Mouse (Mus musculus) embryonic facial prominence, embryonic 13.5 days (tissue): Measurements from ENCODE around the gene Ldah. TPM values are rescaled to one million over a fixed set of nuclear protein-coding genes. Genes with fewer than 3 reads are reported as not detected.
"Not testable (repeated sequence)": the region's sequence is repeated elsewhere in the genome, so short reads cannot be mapped to it uniquely, and the experiment has no call there.

Experiments used
- ATAC-seq: fragments of 200-750 bp; cut with Nextera tagmentation; 2 replicates; pipeline ENCODE4 v1.8.0; 2017; ENCODE audit warnings: low read depth; ENCODE audit not compliant: insufficient number of reproducible peaks, insufficient read depth, low FRiP score, low TSS enrichment
- H3K27ac ChIP-seq: fragments of 300-500 bp; sonication (generic); 2 replicates; pipeline ENCODE4 v1.5.1; 2015; ENCODE audit warnings: moderate library complexity, mild to moderate bottlenecking, inconsistent platforms
- H3K27me3 ChIP-seq: fragments of 300-500 bp; sonication (generic); 2 replicates; pipeline ENCODE4 v1.6.1; 2015; ENCODE audit warnings: mild to moderate bottlenecking, inconsistent platforms
- H3K36me3 ChIP-seq: fragments of 300-500 bp; sonication (generic); 2 replicates; pipeline ENCODE4 v1.6.1; 2015; ENCODE audit warnings: mild to moderate bottlenecking, inconsistent platforms
- H3K4me1 ChIP-seq: fragments of 300-500 bp; sonication (generic); 2 replicates; pipeline ENCODE4 v1.6.1; 2015; ENCODE audit warnings: inconsistent platforms
- H3K4me2 ChIP-seq: fragments of 300-500 bp; sonication (generic); 2 replicates; pipeline ENCODE4 v1.6.1; 2015; ENCODE audit warnings: moderate library complexity, mild to moderate bottlenecking, inconsistent platforms
- H3K4me3 ChIP-seq: fragments of 300-500 bp; sonication (generic); 2 replicates; pipeline ENCODE4 v1.5.1; 2015; ENCODE audit warnings: mild to moderate bottlenecking, inconsistent platforms
- H3K9ac ChIP-seq: fragments of 300-500 bp; sonication (generic); 2 replicates; pipeline ENCODE4 v1.6.1; 2015; ENCODE audit warnings: mild to moderate bottlenecking, inconsistent platforms
- H3K9me3 ChIP-seq: fragments of 300-500 bp; sonication (generic); 2 replicates; pipeline ENCODE4 v1.6.1; 2016; ENCODE audit warnings: inconsistent platforms
- WGBS: fragments of 180-500 bp; shearing (Covaris S2); methylation state at CpG from one replicate; pipeline ENCODE4 v1.1.7; 2015; ENCODE audit warnings: mixed read lengths; 5-methylcytosine and 5-hydroxymethylcytosine counted together
- polyA plus RNA-seq: library from polyadenylated mRNA; unstranded; fragments of >200 nt; fragmentation: Nextera tagmentation; extraction: Ambion mirVana; gene quantifications from 2 replicates; pipeline ENCODE4 v1.2.1, GENCODE M21; 2015

Ldah gene
- polyA plus RNA-seq, result 65.0 TPM in 2 replicates

DNA sequence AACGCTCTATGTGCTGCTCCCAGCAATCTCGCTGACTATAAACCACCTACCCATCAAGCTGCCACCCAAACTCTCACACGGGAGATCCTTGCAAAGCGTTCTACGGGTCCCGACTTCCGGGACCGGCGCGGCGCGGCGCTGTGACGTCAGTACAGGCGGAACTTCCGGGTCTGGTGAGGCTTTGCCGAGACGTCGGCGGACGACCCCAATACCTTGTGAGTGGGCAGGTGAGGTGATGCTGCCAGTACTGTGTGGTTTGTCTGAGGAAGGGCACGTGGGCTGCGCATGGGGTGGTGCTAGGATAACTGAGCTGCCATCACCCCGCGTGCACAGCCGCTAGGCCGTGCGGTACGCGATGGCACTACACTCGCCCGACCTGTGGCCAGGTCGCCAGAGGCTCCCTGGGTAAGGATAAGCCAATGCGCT, at the start of gene Ldah:
Gene Ldah (plus strand): TSS at position 130 of the 426 bp plus-strand sequence.
- under 1% methylated on average over 34 of the region's 34 CpGs for WGBS
- ATAC-seq, result peak; percentile 87
- H3K9me3 ChIP-seq, result peaks cover 3% of the 10 kb centered on the region; the same call in 1 of the 2 replicates

DNA sequence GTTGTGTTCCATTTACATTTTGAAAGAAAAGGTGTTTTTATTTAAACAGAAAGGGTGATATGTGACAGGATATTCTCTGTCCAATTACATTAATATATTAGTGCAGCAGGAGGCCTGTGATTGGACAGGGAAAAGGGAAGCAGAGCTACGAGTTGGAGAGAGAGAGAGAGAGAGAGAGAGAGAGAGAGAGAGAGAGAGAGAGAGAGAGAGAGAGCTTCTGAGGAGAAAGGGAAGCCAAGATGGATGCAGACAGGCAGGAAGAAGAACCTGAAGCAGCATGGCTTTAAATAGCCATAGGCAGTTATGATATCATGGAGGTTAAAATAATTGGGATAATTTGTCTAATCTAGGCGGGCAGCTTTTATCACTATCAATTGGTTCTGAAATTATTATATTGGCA, 40.2 kb upstream of the Ldah start:
- WGBS, result 62% methylated on average over 2 of the region's 2 CpGs

More for the DNA sequence above, at the start of gene Ldah:
- H3K27ac ChIP-seq, result no peak within 1 kb of the TSS; the same call in 1 of the 2 replicates
- peak within 1 kb of the TSS; percentile 69 for H3K4me2 ChIP-seq
- H3K4me3 ChIP-seq, result peak within 1 kb of the TSS; percentile 82
- H3K4me1 ChIP-seq, result peaks cover 6% of the 10 kb centered on the region; the same call in 1 of the 2 replicates
- H3K9ac ChIP-seq, result peak within 1 kb of the TSS; percentile 86
- H3K27me3 ChIP-seq, result no peaks in the 10 kb centered on the region
- no peaks in the 10 kb centered on the region for H3K36me3 ChIP-seq

DNA sequence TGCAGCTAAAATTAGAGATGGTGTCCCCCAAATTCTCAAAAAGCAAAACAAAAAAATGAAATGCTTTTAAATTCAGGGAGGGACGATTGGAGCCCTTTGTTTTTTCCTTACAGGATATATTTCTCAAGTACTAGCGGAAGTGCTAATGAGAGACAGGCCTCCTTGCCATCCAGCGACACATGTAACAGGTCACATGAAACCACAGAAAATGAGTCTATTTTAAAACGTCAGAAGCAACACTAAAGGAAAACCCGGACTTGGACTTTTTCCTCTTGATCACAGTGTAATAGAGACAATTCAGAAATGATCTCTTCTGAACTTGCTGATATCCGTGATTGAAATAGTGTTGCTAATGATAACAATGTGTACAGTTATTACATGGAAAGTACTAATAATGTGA, 27.0 kb upstream of the Ldah start:
- WGBS, result 17% methylated on average over 6 of the region's 6 CpGs
- Histone ChIP-seq H3K9ac (no peak overlapping the region), H3K4me2 (no peak overlapping the region), H3K9me3 (no peaks in the 10 kb centered on the region), H3K4me3 (no peak overlapping the region), H3K27ac (no peak overlapping the region), H3K4me1 (no peaks in the 10 kb centered on the region), H3K27me3 (no peaks in the 10 kb centered on the region), H3K36me3 (no peaks in the 10 kb centered on the region)
- ATAC-seq, result no peak

More for the DNA sequence above, 40.2 kb upstream of the Ldah start:
- Histone ChIP-seq H3K4me2 (no peak overlapping the region), H3K9me3 (no peaks in the 10 kb centered on the region), H3K9ac (no peak overlapping the region), H3K36me3 (no peaks in the 10 kb centered on the region), H3K27ac (no peak overlapping the region), H3K4me3 (no peak overlapping the region), H3K27me3 (no peaks in the 10 kb centered on the region), H3K4me1 (no peaks in the 10 kb centered on the region)
- no peak for ATAC-seq

DNA sequence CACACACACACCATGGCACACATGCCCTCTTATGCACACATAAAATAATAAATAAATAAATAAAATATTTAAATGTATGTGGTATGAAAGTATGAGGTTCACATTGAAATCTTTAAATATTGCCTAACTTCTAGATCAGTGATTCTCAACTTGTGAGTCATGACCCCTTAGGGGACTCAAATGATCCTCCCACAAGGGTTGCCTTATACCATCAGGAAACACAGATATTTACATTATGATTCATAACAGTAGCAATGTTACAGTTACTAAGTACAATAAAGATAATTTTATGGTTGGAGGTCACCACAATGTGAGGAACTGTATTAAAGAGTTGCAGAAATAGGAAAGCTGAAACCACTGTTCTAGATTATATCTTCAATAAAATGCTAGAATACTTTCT, 26.2 kb upstream of the Ldah start:
- H3K36me3 ChIP-seq, result no peaks in the 10 kb centered on the region
- H3K9me3 ChIP-seq, result no peaks in the 10 kb centered on the region
- no peak overlapping the region for H3K4me3 ChIP-seq
- no peaks in the 10 kb centered on the region for H3K4me1 ChIP-seq
- no peaks in the 10 kb centered on the region for H3K27me3 ChIP-seq
- H3K9ac ChIP-seq, result no peak overlapping the region
- no peak for ATAC-seq
- no peak overlapping the region for H3K4me2 ChIP-seq
- no peak overlapping the region for H3K27ac ChIP-seq

DNA sequence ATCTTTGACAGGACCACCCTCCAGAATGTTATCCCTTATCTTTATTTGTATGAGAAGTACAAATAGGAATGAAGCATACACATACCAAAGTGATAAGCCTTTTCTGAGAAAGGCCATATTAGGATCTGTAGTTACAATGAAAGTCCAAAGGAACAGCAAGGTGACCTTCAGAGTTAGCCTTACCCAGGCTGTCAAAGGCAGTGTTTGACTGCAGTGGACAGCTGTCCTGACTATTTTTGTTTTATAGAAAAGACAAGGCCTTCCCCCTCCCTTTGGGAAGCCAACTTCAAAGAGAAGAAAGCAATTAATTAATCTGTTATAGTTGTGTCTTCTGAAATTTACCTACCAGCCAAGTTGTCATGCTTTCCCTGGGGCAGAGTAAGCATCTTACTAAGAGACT, 23.4 kb upstream of the Ldah start:
- ATAC-seq, result no peak
- Histone ChIP-seq H3K27ac (no peak overlapping the region), H3K9ac (no peak overlapping the region), H3K4me1 (no peaks in the 10 kb centered on the region), H3K36me3 (no peaks in the 10 kb centered on the region), H3K4me3 (no peak overlapping the region), H3K27me3 (no peaks in the 10 kb centered on the region), H3K4me2 (no peak overlapping the region), H3K9me3 (no peaks in the 10 kb centered on the region)

DNA sequence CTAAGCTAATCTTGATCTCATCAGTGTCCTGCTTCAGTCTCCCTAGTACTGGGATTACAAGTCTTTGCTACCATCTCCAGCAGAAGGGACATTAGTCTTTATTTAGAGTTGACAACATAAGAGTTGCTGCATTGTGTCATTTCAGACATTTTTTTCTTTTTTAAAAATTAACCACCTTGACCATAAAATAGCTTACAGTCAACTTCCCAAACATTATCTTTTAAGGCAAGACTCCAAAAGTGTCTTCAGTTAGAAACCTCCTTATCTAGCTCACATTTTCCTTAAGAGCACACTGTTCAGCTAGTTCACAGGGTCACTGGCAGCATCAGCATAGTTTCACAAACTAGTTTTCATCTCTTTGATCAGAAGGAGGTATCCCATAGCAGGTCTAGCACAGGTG, 19.7 kb upstream of the Ldah start:
- Histone ChIP-seq H3K9me3 (no peaks in the 10 kb centered on the region), H3K4me3 (no peak overlapping the region), H3K4me2 (no peak overlapping the region), H3K27ac (no peak overlapping the region), H3K9ac (no peak overlapping the region), H3K4me1 (no peaks in the 10 kb centered on the region), H3K36me3 (no peaks in the 10 kb centered on the region), H3K27me3 (no peaks in the 10 kb centered on the region)
- ATAC-seq, result no peak

DNA sequence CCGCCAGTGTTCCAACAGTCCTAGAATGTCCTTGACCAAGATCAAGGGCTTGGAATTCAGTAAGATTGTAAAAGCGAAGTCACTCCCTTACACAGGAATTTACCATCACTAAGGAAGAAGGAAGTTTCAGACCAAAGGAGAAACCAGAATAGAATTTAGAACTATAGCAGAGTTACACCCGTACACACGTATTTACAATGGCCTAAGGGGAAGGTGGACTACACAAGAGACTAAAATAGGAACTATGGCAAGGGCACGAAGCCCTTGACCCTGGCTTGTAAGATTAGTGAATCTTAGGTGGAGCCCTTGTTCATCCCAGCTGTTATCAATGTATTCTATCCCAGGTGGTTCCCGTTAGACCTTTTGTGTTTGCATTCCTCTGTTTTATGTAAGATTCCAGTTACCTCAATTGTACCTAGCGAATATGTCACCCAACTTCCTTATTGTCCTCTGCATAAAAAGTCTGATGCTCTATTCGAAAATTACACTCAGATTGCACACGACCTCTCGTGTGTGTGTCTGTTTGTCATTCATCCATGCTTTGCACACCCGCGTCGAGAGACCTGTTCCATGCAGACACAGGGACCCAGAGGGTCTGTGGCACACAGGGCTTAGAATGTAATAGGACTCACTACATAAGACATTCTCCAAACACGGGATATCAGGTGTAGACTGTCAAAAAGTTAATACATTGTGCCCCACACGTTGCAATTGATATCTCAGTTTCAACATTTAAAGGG, 18.9 kb upstream of the Ldah start:
- H3K4me1 ChIP-seq, H3K4me2 ChIP-seq, H3K27ac ChIP-seq, H3K27me3 ChIP-seq, ATAC-seq, H3K9me3 ChIP-seq, H3K4me3 ChIP-seq, H3K36me3 ChIP-seq, H3K9ac ChIP-seq: not testable (repeated sequence)
- WGBS, result 82% methylated on average over 15 of the region's 15 CpGs

DNA sequence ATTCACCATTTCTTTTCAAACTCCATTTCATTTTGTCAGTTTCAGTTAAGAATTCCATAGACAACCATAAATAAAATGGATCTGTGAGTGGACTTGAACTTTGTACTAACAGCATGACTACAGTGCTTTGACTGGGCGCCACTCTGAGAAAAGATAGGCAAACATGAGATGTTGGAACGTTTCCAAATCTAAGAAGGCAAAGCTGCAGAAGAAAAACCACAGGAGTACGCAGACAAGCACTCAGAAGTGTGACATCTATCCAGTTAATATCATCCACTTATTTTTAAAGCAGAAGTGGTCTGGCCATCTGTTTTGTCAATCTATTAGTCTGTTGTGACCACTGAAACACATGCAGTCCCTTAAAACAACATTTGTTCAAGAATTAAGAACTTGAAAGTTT, 18.2 kb upstream of the Ldah start:
- 61% methylated on average over 3 of the region's 3 CpGs for WGBS

DNA sequence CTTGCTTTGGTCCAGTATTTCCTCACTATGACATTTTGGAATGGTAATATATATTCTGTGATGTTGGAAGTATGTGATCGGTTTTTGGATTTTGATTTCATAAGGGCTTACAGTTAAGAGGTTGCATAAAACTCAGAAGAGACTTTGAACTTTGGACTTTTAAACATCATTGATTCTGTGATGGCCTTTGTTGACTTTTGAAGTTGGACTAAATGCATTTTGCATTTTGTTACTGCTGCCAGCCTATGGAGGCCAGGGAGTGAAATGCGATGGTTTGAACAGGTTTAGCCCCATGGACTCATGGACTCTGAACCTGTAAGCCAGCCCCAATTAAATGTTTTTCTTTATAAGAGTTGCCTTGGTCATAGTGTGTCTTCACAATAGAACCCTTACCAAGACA, 2.2 kb upstream of the Ldah start:
- no peak overlapping the region for H3K9ac ChIP-seq
- no peak overlapping the region for H3K4me3 ChIP-seq
- H3K9me3 ChIP-seq, result no peaks in the 10 kb centered on the region
- H3K27me3 ChIP-seq, result no peaks in the 10 kb centered on the region
- 85% methylated on average over 2 of the region's 2 CpGs for WGBS
- H3K27ac ChIP-seq, result no peak overlapping the region
- no peaks in the 10 kb centered on the region for H3K36me3 ChIP-seq
- peaks cover 6% of the 10 kb centered on the region; the same call in 1 of the 2 replicates for H3K4me1 ChIP-seq
- no peak for ATAC-seq
- H3K4me2 ChIP-seq, result no peak overlapping the region

More for the DNA sequence above, 18.2 kb upstream of the Ldah start:
- H3K4me2 ChIP-seq, result no peak overlapping the region
- H3K9ac ChIP-seq, result no peak overlapping the region
- H3K36me3 ChIP-seq, result no peaks in the 10 kb centered on the region
- H3K27me3 ChIP-seq, result no peaks in the 10 kb centered on the region
- H3K4me3 ChIP-seq, result no peak overlapping the region
- no peaks in the 10 kb centered on the region for H3K4me1 ChIP-seq
- H3K9me3 ChIP-seq, result no peaks in the 10 kb centered on the region
- no peak overlapping the region for H3K27ac ChIP-seq
- no peak for ATAC-seq

DNA sequence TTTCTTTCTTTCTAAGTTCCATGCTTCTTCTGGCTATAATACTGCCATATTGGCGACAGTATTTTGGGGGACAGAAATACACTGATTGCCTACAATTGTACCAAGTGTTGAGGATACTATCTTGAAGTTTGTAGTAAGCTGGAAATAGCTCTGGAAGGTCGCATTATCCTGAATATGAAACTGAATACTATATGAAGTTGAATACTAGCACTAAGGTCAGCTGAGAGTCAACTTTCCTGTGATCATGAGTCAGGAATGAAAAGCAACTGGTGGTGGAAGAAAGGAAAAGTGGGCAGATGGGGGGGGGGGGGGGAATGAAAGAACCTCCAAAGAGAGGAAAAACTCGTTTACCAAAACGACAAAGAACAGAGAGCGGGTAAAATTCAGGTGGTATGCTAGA, 329 bp upstream of the Ldah start:
- H3K36me3 ChIP-seq, result no peaks in the 10 kb centered on the region
- H3K4me3 ChIP-seq, result peak overlapping the region; percentile 82
- H3K9ac ChIP-seq, result peak overlapping the region; percentile 86
- peaks cover 6% of the 10 kb centered on the region; the same call in 1 of the 2 replicates for H3K4me1 ChIP-seq
- H3K27me3 ChIP-seq, result no peaks in the 10 kb centered on the region
- no peak for ATAC-seq
- WGBS, result 18% methylated on average over 5 of the region's 5 CpGs
- peak overlapping the region; percentile 69 for H3K4me2 ChIP-seq
- H3K9me3 ChIP-seq, result no peaks in the 10 kb centered on the region
- H3K27ac ChIP-seq, result no peak overlapping the region

DNA sequence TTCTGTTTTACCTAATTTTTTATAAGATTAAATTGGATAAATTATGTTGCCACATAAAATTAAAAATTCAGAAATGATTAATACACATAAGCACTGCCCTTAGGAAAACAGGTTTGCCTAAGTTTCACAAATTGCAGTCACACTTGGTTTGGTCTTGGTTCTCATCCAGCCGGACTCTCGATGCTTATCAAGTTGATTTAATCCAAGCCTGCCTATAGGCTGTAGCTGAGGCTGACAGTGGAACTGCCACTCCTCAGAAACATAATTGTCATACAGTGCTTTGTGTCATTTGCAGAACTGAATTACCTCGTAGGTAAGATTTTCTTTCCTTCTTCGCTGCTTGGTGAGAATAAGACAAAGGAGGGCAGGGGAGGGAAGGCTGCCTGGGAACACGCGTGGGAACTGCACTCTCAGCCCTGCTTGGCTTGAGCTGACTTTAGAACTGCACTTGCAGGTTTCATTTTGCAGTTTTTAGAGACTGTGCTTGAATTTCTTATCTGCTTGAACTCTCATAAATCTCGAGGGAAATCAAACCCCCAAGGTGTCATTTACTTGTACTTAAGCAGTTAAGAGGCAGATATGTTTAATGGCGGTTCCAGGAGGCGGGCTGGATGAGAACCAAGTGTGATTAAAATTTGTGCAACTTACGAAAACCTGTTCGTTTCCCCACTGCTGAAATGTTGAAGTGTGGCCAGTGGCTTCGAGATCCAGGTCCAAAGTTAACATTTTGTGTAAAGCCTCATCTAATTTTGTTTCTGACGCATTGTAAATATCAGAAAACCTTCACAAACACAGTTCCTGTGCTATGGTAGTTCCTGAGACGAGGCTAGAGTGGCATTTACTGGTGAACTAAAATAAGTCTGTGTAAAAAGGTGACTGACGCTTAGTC, 8.7 kb downstream of the Ldah start:
- Histone ChIP-seq H3K27me3 (no peaks in the 10 kb centered on the region), H3K27ac (no peak overlapping the region), H3K9ac (no peak overlapping the region), H3K4me1 (no peaks in the 10 kb centered on the region), H3K9me3 (peaks cover 3% of the 10 kb centered on the region; the same call in 1 of the 2 replicates), H3K36me3 (peaks cover 5% of the 10 kb centered on the region), H3K4me3 (no peak overlapping the region), H3K4me2 (no peak overlapping the region)
- no peak for ATAC-seq
- WGBS, result 83% methylated on average over 15 of the region's 15 CpGs

DNA sequence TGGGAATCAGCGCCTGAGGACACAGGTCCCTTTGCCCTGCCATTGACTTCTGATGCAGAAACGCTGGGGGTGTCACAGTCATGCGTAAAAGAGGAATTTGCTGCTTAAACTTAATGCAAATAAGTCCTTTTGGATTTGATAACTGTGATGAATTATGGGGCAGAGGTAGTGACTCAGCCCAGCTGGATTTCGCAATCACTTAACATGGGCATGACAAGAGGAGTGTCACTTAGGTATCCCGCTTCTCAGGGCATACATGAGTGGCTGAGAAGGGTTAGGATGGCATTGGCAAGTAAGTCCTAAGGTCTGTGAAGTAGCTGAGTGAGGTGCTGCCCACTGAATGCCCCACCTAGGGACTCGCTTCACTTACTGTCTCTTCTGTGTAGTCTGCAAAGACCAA, 15.1 kb downstream of the Ldah start:
- no peak overlapping the region for H3K4me2 ChIP-seq
- no peak for ATAC-seq
- H3K27me3 ChIP-seq, result no peaks in the 10 kb centered on the region

More for the DNA sequence above, 15.1 kb downstream of the Ldah start:
- Histone ChIP-seq H3K4me3 (no peak overlapping the region), H3K27ac (no peak overlapping the region), H3K36me3 (peaks cover 30% of the 10 kb centered on the region), H3K9me3 (no peaks in the 10 kb centered on the region), H3K9ac (no peak overlapping the region), H3K4me1 (no peaks in the 10 kb centered on the region)
- 91% methylated on average over 6 of the region's 6 CpGs for WGBS
